Mouse (Mus musculus) cerebellum, adult 9-10 months (tissue): ENCODE results near the gene Tbrg1.

Experiments
- DNase-seq: peaks from one replicate; pipeline ENCODE4 v3.0.0; 2022

Tbrg1 gene

GRCm38 (mm10) chr9:37656931-37657481 lies at the start of gene Tbrg1:
Gene Tbrg1, minus strand, starts transcription at chr9:37657312.
- DNase-seq = peak; percentile 70

GRCm38 (mm10) chr9:37689970-37690686 lies 33.0 kb upstream of the Tbrg1 start:
- peak; percentile 2 for DNase-seq

- no peak for DNase-seq
Measured at GRCm38 (mm10) chr9:37687941-37688303, 30.8 kb upstream of the Tbrg1 start.

GRCm38 (mm10) chr9:37687288-37687940 lies 30.3 kb upstream of the Tbrg1 start:
- no peak for DNase-seq

DNA sequence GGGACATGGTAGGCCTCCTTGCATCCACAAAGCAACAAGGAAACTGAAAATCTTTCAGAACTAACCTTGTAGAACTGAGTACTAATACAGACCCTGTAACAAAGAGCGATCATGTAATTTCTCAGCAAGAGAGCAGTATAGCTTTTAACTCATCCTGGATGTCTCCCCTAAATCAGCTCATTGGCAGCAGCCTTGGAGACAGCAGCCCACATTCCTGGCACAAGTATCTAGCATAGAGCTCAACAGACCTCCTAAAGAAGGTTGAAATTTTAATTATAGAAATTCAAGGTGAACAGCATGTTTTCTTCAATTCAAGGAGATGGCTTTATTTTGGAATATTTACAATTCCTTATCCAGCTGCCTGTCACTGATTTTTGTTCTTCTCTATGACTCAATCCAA lies 24.0 kb upstream of the Tbrg1 start:
- no peak for DNase-seq

GRCm38 (mm10) chr9:37675287-37675686 lies 18.2 kb upstream of the Tbrg1 start:
- DNase-seq = no peak

DNA sequence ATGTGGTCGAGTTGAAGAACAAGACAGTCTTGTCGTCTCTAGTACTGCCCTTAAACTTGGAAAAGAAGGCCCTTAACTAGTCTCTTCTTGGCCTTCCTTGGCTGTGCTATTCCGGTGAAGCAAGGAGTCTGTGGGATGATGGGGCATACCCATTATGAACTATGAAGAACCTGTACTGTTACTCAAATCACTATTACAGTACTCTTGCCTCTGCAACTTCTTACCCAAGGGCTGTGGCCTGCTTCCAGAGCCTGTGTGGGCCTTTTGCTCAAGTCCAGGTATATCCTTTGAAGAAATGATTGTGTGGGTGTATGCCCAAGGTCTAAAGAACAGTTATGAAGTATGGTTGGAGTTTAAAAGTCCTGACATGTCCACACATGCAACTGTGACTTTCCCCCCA lies 13.1 kb upstream of the Tbrg1 start:
- DNase-seq = no peak

GRCm38 (mm10) chr9:37669678-37670077 lies 12.6 kb upstream of the Tbrg1 start:
- DNase-seq = no peak

- no peak for DNase-seq
Measured at GRCm38 (mm10) chr9:37669115-37669514, 12.0 kb upstream of the Tbrg1 start, which contains the start of gene Panx3. Gene Panx3, minus strand, starts transcription at chr9:37669235.

DNA sequence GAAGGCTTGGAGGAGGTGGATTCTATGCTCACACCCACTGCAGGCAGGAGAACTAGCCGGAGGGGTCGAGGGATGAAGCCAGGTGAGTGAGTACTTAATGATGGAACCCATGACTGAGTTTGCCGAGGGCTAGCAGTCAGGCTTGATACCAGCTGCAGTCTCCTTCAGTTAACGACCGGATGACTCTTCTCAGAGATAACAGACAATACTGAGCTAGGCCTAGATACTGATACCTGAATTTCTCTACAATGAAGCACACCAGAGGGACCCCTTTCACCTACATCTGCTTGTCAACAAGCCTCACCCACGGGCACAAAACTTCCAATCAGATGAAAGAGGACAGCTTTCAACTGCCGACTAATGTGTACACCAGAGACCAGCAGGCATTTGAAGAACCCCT lies 8.9 kb upstream of the Tbrg1 start:
- DNase-seq = no peak

DNA sequence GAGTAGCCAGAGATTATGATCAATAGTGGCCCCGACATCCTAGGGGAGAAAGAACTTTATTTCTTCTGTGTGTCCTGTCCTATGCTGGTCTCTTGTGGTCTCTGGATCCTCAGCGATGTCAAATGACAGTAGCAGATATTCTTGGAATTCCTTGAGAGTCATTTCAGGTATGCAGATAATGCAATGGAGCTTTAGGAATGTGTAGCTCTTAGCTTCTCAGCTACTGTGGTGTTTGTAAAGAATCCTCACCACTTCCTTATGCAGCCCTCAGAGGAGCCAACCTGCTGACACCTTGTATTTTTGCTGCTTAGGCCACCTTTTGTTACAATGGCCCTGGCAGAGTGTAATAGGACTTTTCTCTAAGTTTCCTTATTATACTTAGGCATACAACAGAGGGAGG lies 7.5 kb upstream of the Tbrg1 start:
- DNase-seq = no peak

DNA sequence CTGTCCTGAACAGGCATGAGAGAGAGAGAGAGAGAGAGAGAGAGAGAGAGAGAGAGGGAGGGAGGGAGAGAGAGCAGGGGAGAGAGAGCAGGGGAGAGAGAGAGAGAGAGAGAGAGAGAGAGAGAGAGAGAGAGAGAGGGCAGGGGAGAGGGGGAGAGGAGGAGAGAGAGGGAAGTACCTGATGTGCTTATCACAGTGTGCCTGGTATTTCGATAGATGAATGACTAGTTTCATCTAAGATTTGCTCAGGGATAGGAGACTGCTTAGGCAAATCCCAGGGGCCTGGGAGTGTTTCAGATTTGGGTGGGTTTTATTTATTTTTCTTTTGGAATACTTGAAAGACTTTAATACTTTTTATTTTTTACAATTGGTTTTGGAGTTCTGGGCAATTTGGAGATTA lies 6.1 kb upstream of the Tbrg1 start:
- DNase-seq = no peak

- DNase-seq = no peak
Measured at GRCm38 (mm10) chr9:37659413-37659812, 2.3 kb upstream of the Tbrg1 start.

DNA sequence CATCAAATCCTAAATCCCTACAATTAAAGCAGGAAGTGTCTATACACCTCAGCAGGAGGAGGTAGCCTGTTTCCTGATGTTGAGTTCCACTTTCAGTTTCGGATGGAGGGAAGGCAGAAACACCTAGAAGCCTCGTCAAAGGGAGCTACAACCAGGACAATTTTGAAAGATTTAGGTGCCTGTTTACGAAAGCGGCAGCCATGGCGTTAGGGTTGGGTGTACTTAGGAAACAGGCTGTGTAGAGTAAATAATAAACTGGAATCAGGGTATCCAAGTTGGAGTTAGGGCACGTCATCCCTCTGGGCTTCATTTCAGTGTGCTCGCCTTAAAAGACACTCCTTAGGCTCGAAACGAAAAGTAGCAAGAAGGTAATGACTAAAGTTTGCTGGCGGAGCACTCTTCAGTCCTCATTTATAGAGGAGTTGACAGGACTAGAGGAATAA lies 652 bp downstream of the Tbrg1 start:
- no peak for DNase-seq

DNA sequence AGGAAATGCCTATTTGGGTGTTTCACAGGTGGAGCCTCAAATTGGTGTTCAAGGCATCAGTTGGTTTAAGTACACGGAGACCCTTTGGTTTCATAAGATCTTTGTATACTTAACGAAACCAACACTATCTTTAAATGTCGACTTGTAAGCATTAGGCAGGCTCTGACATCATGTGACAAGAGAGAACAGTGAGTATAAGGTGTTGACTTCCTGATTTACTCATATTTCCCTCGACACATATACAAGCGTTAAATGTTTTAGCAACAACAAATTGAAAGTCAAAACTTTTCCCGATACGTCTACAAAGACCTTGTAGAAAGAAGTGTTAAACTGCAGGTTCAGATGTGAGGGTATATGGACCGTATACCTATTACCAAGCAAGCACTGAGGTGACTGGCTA lies 1.2 kb downstream of the Tbrg1 start:
- DNase-seq = no peak

DNA sequence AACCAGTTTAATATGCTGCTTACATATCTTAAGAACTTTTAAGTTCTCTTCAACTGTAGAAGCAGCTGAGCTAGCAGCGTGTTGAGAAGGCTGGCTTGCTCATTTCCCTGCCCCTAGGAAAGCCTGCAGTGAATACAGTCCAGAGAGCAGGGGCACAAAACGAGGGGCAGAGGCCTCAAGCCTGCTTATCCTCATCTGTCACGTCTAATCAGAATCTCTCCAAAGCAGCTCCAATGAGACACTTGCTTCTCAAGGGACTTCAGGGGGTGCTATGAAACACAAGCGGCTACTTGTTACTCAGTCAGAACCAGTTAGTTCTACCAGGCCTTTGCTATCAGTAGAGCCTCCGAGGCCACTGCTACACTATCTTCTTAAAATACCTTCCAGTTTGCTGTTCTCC lies 3.3 kb downstream of the Tbrg1 start:
- no peak for DNase-seq

DNA sequence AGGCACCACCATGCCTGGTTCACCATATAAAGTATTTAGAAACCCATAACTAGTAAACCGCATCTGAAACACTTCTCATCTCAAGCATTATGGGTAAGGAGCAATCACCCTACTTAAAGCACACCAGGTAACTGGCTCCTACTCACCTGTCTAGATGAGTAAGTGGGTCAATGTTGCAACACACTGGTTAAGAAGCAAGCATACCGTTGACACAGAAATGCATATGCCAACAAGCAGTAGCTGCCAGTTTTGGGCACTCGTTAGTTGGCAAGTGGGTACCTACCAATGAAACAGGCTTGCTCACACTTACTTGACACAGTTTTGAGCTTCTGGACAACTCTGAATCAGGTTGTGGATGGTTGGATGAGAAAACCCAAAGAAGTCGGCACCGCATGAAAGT lies 6.5 kb downstream of the Tbrg1 start:
- DNase-seq = no peak

DNA sequence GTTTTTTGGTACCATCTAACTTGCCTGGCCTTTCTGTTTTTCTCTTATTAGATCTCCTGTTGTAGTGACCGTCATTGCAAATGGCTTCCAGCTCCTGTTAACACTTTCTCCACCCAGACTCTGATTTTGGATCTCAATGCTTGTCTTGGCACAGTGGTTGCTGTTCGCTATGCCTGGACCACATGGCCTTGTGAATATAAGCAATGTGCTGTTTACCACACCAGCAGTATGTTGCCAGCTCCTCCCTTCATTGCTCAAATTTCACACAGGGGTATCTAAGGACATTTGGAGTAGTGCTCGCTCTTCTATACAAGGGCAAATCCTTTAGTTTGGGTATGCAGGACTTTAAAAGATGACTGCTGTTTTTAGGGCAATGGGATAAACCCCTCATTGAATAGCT lies 10.9 kb downstream of the Tbrg1 start:
- DNase-seq = no peak

DNA sequence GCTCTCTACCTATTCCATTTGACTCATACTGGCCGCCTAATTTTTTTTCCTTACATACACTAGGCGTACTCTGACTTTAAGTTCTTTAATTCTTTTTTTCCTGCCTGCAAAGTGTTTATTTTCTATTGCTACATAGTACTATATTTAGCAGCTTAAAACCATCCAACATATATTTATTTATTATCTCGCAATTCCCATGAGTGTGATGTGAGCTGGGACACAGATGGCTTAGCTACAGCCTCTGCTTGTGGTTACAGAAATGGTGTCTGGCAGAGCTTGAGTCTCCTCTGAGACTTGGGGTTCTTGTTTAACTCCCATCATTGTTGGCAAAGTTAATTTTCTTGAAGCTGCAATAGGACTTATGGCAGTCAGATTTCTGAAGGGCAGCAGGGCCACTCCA lies 18.4 kb downstream of the Tbrg1 start:
- DNase-seq = no peak

DNA sequence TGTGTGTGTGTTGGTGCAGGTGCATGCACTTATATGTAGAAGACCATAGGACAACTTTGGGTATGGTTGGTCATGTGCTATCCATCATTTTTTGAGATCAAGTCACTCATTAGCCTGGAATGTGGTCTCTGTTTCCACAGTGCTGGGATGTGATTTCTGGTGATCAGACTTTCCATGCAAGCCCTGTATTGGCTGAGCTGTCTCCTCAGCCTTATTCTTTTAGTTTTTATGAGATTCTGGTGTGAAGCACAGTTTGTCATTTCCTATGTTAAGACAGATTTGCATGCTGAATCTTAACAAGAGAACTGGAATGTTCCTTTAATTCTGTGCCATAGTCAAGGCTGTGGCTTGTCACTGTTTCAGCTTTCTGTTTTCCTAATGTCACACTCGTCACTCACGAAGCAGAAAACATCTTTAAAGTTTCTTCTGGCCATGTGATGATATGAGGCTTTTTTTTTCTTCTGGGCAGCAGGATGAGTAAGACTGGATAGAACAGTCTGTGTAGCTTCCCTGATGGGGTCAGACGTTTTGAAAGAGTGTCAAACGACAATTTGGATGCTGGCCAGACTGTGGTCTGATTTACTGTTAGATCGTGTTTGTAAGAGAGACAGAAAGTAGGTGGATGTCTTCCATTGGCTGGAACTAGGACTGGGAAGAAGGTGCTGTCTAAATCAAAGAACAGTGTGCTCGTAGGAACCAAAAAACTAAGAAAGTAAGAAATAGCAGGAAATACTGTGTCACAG lies 20.1 kb downstream of the Tbrg1 start:
- no peak for DNase-seq

GRCm38 (mm10) chr9:37636335-37636734 lies 20.8 kb downstream of the Tbrg1 start:
- DNase-seq = peak; percentile 67

- DNase-seq = no peak
Measured at GRCm38 (mm10) chr9:37634269-37634668, 22.8 kb downstream of the Tbrg1 start.

DNA sequence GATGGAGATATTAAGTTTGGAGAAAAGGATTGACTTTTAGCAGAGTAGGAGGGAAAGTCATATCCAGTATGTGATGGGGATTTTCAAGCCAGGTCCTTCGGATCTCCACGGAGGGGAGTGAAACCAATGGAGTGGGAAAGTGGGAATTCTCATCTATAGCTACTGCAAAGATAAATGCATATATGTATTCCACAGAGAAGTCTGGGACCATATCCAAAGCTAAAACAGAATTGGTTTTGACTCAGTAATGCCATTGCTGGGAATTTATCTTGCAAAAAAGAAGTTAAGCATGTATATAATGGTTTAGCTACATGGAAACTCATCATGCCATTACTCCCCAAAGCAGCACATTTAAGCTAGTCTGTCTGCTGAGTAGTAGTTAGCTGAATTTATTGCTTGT lies 24.8 kb downstream of the Tbrg1 start:
- DNase-seq = no peak

DNA sequence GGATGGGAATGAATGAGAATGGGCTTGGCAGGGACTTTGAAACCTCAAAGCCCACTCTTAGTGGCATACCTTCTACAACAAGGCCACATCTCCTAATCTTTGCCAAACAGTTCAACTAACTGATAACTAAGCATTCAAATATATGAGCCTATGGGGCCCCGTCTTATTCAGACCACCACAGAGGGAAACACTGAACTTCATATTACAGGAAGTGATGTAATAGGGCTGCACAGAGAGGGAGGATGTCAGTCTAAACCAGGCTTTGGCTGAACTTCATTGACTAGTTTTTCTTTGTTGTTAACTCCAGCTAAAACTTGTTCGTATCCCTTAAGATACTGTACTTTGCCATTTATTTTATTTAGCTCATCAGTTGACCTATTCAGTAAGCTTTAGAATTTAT lies 27.2 kb downstream of the Tbrg1 start:
- no peak for DNase-seq
